Mouse (Mus musculus) layer of hippocampus, postnatal 36 days (tissue): ENCODE data around the gene Rpl22l1. TPM values are rescaled to one million over a fixed set of nuclear protein-coding genes. Genes with fewer than 3 reads are reported as not detected.
"Not testable (repeated sequence)": the region's sequence is repeated elsewhere in the genome, so short reads cannot be mapped to it uniquely, and the experiment has no call there.

Source experiments
- DNase-seq, 2 experiments: peaks; one replicate each; pipeline ENCODE4 v3.0.0; 2022
- total RNA-seq, 2 experiments: library from RNA; stranded (reverse); gene quantifications; 2 replicates each; pipeline ENCODE4 v1.2.3; 2021

The Rpl22l1 gene
- total RNA-seq, 2 experiments from 2014 or later = 190 to 201 TPM

- DNase-seq = no peak
Measured at GRCm38 (mm10) chr3:28841886-28842649, 36.8 kb downstream of the Rpl22l1 start.

GRCm38 (mm10) chr3:28843231-28843630, 38.0 kb downstream of the Rpl22l1 start:
- DNase-seq = no peak

GRCm38 (mm10) chr3:28847115-28847514, 41.9 kb downstream of the Rpl22l1 start:
- DNase-seq = no peak

- DNase-seq = not testable (repeated sequence)
Measured at GRCm38 (mm10) chr3:28852174-28852573, 46.9 kb downstream of the Rpl22l1 start.

Other genes with a start within 250 kb of the Rpl22l1 start
- gene Slc2a2, start 107.5 kb upstream of the Rpl22l1 start, total RNA-seq = not detected
- gene Eif5a2, start 24.2 kb upstream of the Rpl22l1 start, total RNA-seq = 10 to 100 TPM; 29.0 to 33.4 TPM
- not detected for gene Gm1527, start 87.2 kb downstream of the Rpl22l1 start, total RNA-seq